Mouse (Mus musculus): ENCODE measurements around the gene Otulin.

Gene Otulin

DNA sequence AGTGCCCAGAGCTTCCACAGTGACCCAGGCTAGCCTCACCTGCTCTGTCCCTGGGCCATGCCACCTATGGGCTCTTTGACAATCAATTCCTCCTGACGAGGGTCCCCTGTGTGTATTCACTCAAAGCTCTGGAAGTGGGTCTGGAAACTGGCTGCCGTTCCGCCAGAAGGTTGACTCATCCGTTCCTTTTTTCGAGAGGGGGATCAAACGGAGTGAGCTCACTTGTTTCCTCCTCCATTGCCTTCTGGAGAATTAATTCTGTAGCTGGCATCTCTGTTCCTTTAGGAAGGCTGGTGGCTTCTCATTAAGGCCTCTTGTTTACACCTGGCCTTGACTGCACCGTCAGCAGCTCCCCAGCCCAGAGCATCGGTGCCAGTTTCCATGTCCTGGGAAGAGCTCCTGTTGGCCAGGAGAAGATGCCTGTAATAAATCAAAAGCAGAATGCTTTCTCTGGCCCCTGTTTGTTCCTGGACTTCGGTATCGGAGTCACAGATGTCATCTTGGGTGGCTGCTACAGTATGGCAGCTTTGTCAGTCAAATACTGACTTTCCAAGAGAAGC is 64.8 kb downstream of the Otulin start:
- TF ChIP-seq GATA4 (IDR thresholded peaks at IDR 0.05; ENCODE audit: insufficient replicate concordance, low read length): no peak

DNA sequence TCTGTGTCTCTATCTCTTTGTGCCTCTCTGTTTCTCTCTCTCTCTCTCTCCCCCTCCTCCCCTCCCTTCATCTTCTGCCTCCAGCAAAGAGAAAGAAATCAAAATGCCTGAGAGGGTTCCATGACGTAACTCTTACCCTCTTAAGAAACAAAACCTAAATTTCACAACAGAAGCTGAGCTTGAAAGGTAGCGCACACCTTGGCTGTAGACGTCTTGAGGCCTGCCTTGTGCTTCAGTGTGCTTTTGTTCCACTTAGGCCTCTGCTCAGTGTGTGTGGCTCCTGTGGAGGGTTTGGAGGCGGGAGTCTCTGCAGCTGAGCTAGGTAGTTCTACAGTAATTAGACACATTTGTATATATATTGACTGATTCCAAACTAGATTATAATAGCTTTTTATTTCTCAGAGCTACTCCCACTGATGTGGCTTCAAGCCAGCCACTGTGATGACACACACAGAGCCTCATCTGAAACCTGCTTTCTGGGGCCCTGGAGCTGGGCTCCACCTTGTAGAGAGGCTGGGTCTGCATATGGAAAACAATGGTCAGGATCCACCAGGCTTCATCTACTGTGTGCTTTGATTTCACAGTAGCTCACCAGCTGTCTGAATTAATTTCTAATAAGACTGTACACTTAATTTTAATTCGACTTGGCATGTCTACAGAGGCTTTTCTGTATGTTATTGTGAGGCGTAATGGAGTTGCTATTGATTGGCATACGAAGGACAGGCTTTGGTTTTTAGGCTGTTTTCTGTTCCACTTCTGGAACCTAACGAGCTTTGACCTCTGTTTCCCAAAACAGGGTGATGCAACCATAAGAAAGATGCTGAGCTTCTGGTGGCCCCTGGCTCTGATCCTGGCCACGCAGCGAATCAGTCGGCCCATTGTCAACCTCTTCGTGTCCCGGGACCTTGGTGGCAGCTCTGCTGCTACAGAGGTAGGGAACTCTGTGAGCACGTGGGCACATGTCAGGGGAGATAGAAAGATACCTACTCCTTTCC is 66.1 kb downstream of the Otulin start:
- TF ChIP-seq GATA4 (IDR thresholded peaks at IDR 0.05; ENCODE audit: insufficient replicate concordance, low read length): no peak; the same call in 1 of the 2 replicates

DNA sequence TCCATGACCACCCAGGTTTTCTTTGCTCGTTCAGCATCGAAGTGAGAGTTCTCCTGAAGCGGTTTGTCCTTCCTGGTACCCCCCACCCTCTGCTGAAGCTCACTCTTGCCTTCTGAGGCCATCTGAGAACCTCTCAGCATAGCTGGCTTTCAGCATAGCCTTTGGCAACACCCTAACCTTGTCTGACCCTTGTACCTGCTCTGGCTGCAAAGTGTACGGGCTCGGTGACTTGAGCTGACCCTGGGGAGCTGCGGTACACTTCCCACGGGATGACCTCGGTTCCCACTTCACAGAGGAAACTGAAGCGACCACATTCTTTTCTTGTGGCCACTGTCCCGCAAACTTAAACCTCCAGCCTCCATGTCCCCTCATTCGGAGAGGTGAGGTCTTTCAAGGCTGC is 70.2 kb downstream of the Otulin start:
- TF ChIP-seq GATA4 (IDR thresholded peaks at IDR 0.05; ENCODE audit: insufficient replicate concordance, low read length): no peak

DNA sequence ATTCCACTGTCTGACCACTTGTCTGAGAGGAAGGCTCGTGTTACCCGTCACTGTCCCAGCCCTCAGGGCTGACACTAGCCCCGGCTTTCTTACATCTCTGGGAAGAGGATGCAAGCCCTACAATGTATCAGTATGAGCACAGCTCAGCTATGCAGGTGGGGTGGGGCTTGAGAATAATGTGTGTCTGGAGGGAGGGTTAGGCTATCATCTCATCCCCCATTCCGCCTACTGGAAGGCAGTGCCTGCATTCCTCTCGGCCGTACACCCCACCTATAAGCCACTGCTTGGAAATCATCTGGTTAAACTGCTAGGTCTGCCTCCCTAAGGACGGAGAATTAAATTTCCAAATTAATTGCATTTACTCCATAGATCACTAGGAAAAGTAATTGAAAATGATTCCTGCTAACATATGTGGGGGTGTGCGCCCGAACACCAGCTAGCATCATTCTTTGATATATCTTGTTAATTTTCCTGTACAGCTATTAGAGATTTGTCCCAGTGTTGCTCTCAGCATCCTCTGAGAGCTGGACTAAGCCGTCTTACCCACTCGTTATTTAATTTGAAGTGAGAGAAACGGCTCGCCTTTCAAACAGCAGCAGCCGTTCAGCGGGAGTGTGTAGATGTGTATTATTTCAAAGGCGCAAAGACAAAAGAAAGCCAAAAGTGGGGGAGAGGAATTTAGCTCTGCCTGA is 71.9 kb downstream of the Otulin start:
- TF ChIP-seq GATA4 (IDR thresholded peaks at IDR 0.05; ENCODE audit: insufficient replicate concordance, low read length): no peak

DNA sequence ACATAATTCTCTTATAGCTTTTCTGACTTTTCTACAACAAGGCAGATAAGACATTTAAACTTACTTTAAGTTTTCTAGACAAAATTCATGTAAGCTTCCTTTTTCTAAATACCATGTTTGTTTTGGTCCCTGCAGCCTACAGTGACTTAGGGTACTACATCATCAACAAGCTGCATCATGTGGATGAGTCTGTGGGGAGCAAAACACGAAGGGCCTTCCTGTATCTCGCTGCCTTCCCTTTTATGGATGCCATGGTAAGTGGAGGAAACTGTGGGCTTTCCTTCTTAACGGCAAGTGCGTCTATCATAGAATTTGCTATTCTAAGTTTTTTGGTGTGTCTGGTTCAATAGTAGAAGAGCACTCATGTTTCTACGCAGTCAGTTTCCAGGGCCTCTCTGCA is 76.9 kb downstream of the Otulin start:
- TF ChIP-seq GATA4 (IDR thresholded peaks at IDR 0.05; ENCODE audit: insufficient replicate concordance, low read length): no peak

DNA sequence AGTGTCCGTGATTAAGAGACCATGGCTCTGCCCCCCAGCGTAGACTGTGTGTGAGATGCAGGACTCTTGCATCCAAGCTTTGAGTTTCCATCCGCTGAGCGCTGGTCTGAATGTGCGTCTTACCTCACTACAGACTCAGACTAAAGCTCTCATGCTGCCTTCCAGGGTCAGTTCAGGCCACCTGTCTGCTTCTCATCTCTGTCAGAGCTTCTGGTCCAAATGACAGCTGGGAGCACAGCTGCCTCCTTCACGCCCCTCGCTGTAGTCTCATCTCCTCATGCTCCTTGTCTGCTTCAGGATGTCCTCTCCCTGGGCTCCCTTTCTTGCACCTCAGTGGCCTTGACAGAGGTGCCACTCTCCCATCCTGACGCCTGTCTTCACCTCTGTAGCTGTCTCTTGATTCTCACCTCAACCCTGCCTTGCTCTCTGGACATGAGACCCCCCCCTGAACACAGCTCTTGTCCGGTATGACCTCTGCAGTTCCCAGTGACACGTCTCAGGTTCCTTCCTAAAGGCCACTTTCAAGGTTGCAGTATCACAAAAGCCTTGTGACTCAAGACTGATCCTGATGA is 78.3 kb downstream of the Otulin start:
- no peak for TF ChIP-seq GATA4 (IDR thresholded peaks at IDR 0.05; ENCODE audit: insufficient replicate concordance, low read length)

DNA sequence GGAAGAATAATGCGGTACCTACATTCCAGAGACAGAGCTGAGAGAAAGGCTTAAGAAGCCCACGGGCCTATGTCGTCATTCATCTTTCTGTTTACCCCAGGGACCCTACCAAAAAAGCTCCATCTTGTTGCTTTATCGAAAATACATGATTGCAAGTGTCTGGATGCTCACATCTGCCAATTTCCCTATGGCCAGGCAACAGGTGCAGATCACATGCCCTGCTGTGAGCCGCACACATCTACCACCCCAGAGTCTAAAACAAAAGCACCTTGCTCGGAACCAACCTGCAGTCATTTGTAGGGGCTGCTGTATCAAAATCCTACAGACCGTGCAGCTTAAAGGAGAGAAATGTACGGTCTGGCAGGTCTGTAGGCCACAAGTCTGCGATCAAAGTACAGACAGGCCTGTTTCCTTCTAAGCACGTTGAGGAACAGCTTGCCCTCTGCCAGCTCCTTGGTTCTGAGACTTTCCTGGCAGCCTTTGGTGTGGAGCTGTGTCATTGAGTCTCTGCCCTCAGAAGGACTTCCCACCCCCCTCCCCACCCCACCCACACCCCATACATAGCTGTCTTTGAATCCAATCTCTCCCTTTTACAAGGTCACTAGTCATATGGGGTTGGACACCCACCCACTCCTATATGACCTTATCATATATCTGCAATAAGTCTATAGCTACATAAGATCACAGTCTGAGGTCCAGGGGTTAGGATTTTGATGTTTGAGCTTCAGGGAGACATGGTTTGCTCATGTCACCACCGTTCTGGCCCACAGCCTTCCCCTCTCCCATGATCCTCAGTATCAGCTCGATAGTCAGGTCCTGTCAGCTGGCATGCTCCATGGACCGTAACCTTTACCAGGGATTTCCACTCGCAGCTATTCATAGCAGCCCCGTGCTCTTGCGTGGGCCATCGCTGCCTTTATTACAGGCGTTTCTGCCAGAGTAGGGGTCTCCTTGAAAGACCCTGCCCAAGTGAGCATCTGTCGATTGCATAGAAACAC is 79.1 kb downstream of the Otulin start:
- no peak for TF ChIP-seq GATA4 (IDR thresholded peaks at IDR 0.05; ENCODE audit: insufficient replicate concordance, low read length)

DNA sequence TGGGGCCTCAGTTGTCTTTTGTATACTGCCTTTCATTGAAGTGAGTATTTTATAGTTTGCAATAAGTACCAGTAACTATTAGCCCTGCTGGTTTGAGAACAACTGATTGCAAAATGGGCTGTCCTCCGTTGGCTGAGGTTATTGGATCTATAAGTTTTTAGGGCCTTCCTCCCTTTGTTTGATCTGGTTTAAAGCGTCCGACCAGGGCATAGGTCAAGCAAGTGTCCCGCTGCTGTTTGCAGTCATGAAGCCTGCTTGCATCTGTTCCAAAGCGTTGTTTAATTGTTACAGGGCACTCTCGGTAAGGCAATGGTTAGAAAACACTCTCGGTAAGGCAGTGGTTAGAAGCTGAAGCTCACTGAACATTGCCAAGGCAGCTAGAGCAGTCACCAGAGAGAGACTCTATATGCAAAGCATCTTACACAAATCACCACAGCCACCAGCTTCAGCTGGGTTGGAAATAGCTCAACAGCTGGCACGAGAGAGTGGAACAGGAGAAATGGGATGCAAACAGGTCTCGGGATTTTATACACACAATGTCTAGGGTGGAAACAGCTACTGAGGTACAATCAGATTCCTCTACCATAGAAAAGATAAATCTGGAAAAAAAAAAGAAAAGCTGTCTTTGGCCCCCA is 80.0 kb downstream of the Otulin start:
- no peak for TF ChIP-seq GATA4 (IDR thresholded peaks at IDR 0.05; ENCODE audit: insufficient replicate concordance, low read length)

DNA sequence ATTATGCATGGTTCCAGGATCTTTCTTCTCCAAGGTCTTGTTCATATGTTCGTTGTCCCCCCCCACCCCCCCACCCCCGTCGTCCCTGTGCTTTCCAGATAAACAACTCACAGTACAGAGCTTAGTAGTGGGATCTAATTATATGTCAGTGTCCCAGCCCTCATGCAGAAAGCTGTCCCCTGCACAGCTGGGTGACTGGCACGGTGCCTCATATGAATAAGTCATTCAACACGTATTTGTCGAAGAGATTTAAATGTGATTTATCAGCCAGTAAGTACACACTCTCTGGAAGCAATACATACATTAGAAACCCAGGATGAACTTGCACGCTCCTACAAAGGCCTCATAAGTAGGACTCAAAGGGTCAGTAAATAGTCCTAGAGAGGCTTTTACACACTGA is 80.6 kb downstream of the Otulin start:
- no peak for TF ChIP-seq GATA4 (IDR thresholded peaks at IDR 0.05; ENCODE audit: insufficient replicate concordance, low read length)

DNA sequence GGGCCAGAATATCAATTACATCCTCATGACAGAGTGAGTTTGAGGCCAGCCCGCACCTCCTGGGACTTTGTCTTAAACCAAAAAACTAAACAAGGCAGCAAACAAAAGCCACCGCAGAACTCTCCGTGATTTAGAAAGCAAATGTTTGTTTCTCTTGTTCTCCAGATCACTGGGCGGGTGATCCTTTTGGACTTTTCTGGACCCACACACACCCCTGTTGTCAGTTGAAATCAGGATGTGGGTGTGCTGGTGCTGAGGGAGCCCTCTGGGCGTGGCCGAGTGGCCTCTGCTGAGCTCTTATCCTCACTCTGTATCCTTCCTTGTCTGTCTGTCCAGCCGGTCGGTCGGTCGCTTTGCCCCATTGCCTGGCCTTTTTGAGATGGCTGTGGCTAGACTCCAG is 81.4 kb downstream of the Otulin start:
- no peak for TF ChIP-seq GATA4 (IDR thresholded peaks at IDR 0.05; ENCODE audit: insufficient replicate concordance, low read length)

DNA sequence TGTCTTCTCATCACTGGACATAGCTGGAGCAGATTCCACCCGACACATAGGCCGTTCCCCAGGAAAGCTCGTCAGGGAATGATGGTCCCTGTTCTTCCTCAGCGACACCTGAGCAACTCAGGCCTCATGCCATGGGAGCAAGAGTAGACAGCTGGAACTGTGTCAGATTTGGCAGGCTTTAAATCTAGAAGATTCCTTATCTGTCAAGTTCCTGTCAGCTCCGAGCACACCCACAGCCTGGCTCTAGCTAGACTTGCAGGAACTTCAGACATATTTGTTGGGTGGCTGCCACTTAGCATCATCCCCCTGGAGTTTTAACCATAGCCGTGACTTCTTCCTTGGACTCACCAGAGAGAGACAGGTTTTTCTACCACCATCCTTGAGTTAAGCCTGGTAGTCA is 82.4 kb downstream of the Otulin start:
- TF ChIP-seq GATA4 (IDR thresholded peaks at IDR 0.05; ENCODE audit: insufficient replicate concordance, low read length): no peak

DNA sequence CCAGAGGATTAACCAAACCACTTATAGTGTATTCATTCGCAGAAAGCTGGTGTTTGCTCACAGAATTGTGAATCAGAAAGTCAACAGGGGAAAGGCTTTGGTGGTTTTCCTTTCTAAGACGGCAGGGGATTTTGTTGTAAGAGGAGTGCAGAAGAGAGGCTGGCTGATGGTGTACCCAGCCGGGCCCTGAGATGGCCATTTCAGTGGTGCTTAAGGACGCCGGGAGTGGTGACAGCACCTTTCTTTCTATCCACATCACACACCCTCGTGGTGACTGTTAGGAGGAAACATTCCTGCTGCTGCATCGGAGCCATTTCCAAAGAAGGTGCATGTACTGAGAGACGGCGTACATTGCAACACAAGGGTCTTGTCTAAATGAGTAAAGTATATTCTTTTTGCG is 85.3 kb downstream of the Otulin start:
- TF ChIP-seq GATA4 (IDR thresholded peaks at IDR 0.05; ENCODE audit: insufficient replicate concordance, low read length): no peak

DNA sequence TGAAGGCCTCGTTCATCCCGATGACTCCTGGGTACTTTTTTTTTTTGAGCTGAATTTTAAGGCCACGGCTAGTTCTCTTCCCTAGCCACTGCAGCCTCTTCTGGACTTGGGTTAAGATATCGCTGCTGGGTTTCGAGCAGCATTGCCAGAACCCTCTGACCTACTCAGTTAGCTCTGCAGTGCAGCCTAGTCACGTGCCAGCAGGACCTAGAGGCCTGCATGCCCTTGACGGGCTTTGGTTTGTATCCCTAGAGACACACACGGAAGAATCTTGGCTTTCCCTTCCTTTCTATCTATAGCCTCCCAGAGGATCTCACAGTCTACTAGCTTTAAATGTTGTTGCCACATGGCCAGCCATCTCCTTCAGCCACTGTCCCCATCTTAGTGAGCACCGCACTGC is 90.7 kb downstream of the Otulin start:
- TF ChIP-seq GATA4 (IDR thresholded peaks at IDR 0.05; ENCODE audit: insufficient replicate concordance, low read length): no peak

Measured in liver, adult (tissue).